Mouse (Mus musculus): ENCODE measurements around the gene Zfpm1. TPM values are rescaled to one million over a fixed set of nuclear protein-coding genes. Genes with fewer than 3 reads are reported as not detected.

Gene Zfpm1
- polyA plus RNA-seq, 1 experiment = 73.3 TPM

DNA sequence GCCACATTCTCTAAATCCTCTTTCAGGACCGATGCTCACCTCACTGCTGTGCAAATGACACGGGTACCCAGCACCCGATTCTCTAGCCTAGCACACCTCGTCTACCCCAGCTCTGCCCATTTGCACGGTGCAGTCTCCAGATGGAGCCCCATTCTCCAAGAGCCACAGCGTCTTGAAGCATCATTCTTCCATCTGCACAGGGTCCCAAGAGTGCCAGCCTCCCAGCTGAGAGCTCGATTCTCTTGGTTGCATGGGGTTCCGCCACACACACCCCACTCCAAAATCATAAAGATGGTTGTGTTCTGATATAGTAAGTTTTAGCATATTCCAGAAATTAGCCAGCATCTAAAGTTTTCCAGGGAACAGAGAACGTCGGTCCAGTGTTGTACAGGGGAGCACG is 61.4 kb downstream of the Zfpm1 start:
- H3K4me1 ChIP-seq (ENCODE audit: control insufficient read depth, insufficient read depth, insufficient read length) = peaks cover 20% of the 10 kb centered on the region; the same call in 1 of the 2 replicates
- TF ChIP-seq POLR2A (IDR thresholded peaks at IDR 0.05; ENCODE audit: low read depth, low read length) (no peak), CTCF (IDR thresholded peaks at IDR 0.05; ENCODE audit: extremely low read depth, insufficient read depth, insufficient read length, insufficient replicate concordance) (no peak)
- H3K36me3 ChIP-seq (ENCODE audit: control insufficient read depth, insufficient read depth, low read length) = no peaks in the 10 kb centered on the region
- no peak overlapping the region for H3K27ac ChIP-seq (ENCODE audit: insufficient read depth, low read length)
- no peaks in the 10 kb centered on the region for H3K27me3 ChIP-seq (ENCODE audit: control insufficient read depth, insufficient read depth, low read length)
- WGBS = 5% methylated on average over 11 of the region's 11 CpGs
- no peak overlapping the region for H3K4me3 ChIP-seq (ENCODE audit: extremely low read depth, insufficient read depth, insufficient read length)
- no peak for DNase-seq (ENCODE audit: low read depth in 1 of 2, low spot score in 2 of 2)

GRCm38 (mm10) chr8:122343758-122344157 is 61.8 kb downstream of the Zfpm1 start:
- peak in 1 of 2 experiments; percentile 43 for DNase-seq (ENCODE audit: low read depth in 1 of 2, low spot score in 2 of 2)

DNA sequence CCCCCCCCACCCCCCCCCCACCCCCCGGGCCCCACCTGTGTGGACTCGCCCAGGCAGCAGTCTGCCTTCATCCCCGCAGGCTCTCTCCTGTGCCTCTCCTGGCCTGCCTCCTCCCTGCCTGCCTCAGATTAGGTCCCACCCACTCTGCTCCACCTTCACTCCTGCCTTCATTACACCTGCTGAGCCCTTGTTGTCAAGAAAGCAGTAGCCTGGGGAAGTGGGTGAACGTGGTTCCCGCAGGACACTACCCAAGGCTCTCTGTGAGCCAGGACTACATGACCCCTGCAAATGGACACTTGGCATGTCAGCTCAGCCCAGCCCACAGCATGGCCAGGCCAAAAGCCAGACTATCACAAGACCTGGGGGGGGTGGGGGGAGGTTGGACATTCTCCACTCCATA is 62.3 kb downstream of the Zfpm1 start:
- Histone ChIP-seq H3K27me3 (ENCODE audit: control insufficient read depth, insufficient read depth, low read length) (no peaks in the 10 kb centered on the region), H3K36me3 (ENCODE audit: control insufficient read depth, insufficient read depth, low read length) (no peaks in the 10 kb centered on the region), H3K27ac (ENCODE audit: insufficient read depth, low read length) (no peak overlapping the region), H3K4me3 (ENCODE audit: extremely low read depth, insufficient read depth, insufficient read length) (no peak overlapping the region), H3K4me1 (ENCODE audit: control insufficient read depth, insufficient read depth, insufficient read length) (peaks cover 20% of the 10 kb centered on the region; the same call in 1 of the 2 replicates)
- no peak for TF ChIP-seq POLR2A (IDR thresholded peaks at IDR 0.05; ENCODE audit: low read depth, low read length)
- no peak for TF ChIP-seq CTCF (IDR thresholded peaks at IDR 0.05; ENCODE audit: extremely low read depth, insufficient read depth, insufficient read length, insufficient replicate concordance)
- WGBS = 2% methylated on average over 2 of the region's 5 CpGs
- DNase-seq (ENCODE audit: low read depth in 1 of 2, low spot score in 2 of 2) = no peak

More at GRCm38 (mm10) chr8:122343758-122344157, 61.8 kb downstream of the Zfpm1 start:
- Histone ChIP-seq H3K4me3 (ENCODE audit: extremely low read depth, insufficient read depth, insufficient read length) (peak overlapping the region; percentile 3; the same call in 1 of the 2 replicates), H3K36me3 (ENCODE audit: control insufficient read depth, insufficient read depth, low read length) (no peaks in the 10 kb centered on the region), H3K27ac (ENCODE audit: insufficient read depth, low read length) (no peak overlapping the region), H3K4me1 (ENCODE audit: control insufficient read depth, insufficient read depth, insufficient read length) (peaks cover 20% of the 10 kb centered on the region; the same call in 1 of the 2 replicates), H3K27me3 (ENCODE audit: control insufficient read depth, insufficient read depth, low read length) (no peaks in the 10 kb centered on the region)
- no peak for TF ChIP-seq CTCF (IDR thresholded peaks at IDR 0.05; ENCODE audit: extremely low read depth, insufficient read depth, insufficient read length, insufficient replicate concordance)
- no peak for TF ChIP-seq POLR2A (IDR thresholded peaks at IDR 0.05; ENCODE audit: low read depth, low read length)
- 0% methylated on average over 14 of the region's 14 CpGs for WGBS

GRCm38 (mm10) chr8:122345181-122346095 is 63.5 kb downstream of the Zfpm1 start:
- peak overlapping the region; percentile 47 for H3K27ac ChIP-seq (ENCODE audit: insufficient read depth, low read length)
- no peaks in the 10 kb centered on the region for H3K36me3 ChIP-seq (ENCODE audit: control insufficient read depth, insufficient read depth, low read length)
- H3K4me3 ChIP-seq (ENCODE audit: extremely low read depth, insufficient read depth, insufficient read length) = no peak overlapping the region
- no peak for DNase-seq (ENCODE audit: low read depth in 1 of 2, low spot score in 2 of 2)
- peaks cover 20% of the 10 kb centered on the region; the same call in 1 of the 2 replicates for H3K4me1 ChIP-seq (ENCODE audit: control insufficient read depth, insufficient read depth, insufficient read length)
- H3K27me3 ChIP-seq (ENCODE audit: control insufficient read depth, insufficient read depth, low read length) = no peaks in the 10 kb centered on the region
- 19% methylated on average over 12 of the region's 12 CpGs for WGBS
- TF ChIP-seq CTCF (IDR thresholded peaks at IDR 0.05; ENCODE audit: extremely low read depth, insufficient read depth, insufficient read length, insufficient replicate concordance) (no peak), POLR2A (IDR thresholded peaks at IDR 0.05; ENCODE audit: low read depth, low read length) (no peak)

GRCm38 (mm10) chr8:122347811-122348552 is 66.0 kb downstream of the Zfpm1 start:
- 81% methylated on average over 5 of the region's 5 CpGs for WGBS
- TF ChIP-seq POLR2A (IDR thresholded peaks at IDR 0.05; ENCODE audit: low read depth, low read length) (no peak), CTCF (IDR thresholded peaks at IDR 0.05; ENCODE audit: extremely low read depth, insufficient read depth, insufficient read length, insufficient replicate concordance) (no peak)
- Histone ChIP-seq H3K36me3 (ENCODE audit: control insufficient read depth, insufficient read depth, low read length) (no peaks in the 10 kb centered on the region), H3K4me1 (ENCODE audit: control insufficient read depth, insufficient read depth, insufficient read length) (peaks cover 21% of the 10 kb centered on the region; the same call in 1 of the 2 replicates), H3K27me3 (ENCODE audit: control insufficient read depth, insufficient read depth, low read length) (no peaks in the 10 kb centered on the region), H3K4me3 (ENCODE audit: extremely low read depth, insufficient read depth, insufficient read length) (no peak overlapping the region), H3K27ac (ENCODE audit: insufficient read depth, low read length) (no peak overlapping the region)
- DNase-seq (ENCODE audit: low read depth in 1 of 2, low spot score in 2 of 2) = no peak

DNA sequence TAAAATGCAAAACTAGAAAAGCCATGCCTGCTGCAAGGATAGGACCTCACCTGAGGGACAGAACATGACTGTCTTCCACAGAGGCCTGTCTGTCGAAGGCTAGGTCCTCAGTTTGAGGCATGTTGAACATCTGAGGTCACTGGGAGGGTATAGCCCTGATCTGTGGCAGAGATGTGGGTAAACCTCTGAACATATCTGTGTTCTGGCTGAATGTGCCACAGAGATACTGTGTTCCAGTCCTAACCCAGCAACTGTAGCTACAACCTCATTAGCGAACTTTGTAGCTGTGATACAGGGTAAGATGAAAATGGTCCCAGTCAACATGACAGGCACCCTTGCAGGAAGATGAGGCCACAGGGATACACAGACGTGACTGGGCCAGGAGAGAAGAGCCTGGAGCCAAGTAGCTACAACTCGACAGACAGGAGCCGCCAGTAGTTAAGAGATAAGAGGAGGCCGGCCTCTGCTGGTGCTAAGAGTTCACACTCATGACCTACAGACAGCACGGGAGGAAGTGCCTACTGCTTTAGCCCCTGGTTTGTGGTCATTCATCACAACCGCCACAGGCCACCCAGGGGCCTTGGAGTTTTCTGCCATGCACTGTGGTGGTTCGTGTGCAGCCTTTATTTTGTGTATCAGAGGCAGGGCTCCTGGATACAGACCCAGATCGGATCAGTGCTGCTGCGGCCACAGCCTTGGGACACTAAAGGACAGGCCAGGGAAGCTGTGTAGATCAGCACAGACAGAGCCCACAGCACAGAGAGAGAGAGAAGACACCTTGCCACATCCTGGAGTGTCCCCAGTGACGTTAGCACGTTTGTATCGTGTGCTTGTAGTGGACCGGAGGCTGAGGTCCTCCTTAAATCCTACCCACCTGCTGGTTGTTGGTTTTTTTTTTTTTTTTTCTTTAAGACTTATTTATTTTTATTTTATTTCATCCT is 67.7 kb downstream of the Zfpm1 start:
- no peaks in the 10 kb centered on the region for H3K27me3 ChIP-seq (ENCODE audit: control insufficient read depth, insufficient read depth, low read length)
- DNase-seq (ENCODE audit: low read depth in 1 of 2, low spot score in 2 of 2) = no peak
- TF ChIP-seq CTCF (IDR thresholded peaks at IDR 0.05; ENCODE audit: extremely low read depth, insufficient read depth, insufficient read length, insufficient replicate concordance) = no peak
- TF ChIP-seq POLR2A (IDR thresholded peaks at IDR 0.05; ENCODE audit: low read depth, low read length) = no peak
- H3K36me3 ChIP-seq (ENCODE audit: control insufficient read depth, insufficient read depth, low read length) = no peaks in the 10 kb centered on the region
- 29% methylated on average over 15 of the region's 15 CpGs for WGBS
- H3K27ac ChIP-seq (ENCODE audit: insufficient read depth, low read length) = no peak overlapping the region
- no peak overlapping the region for H3K4me3 ChIP-seq (ENCODE audit: extremely low read depth, insufficient read depth, insufficient read length)
- peaks cover 9% of the 10 kb centered on the region; the same call in 1 of the 2 replicates for H3K4me1 ChIP-seq (ENCODE audit: control insufficient read depth, insufficient read depth, insufficient read length)
